Mouse (Mus musculus) CH12.LX (cell line): ENCODE measurements around the gene Grin1.

Source experiments
- CTCF ChIP-seq, 2 experiments: IDR thresholded peaks in 1 of 2; conservative IDR thresholded peaks in 1 of 2; 2 replicates each; pipeline ENCODE4 v1.5.1; 2011 to 2012; ENCODE audit warnings: low read depth in 2 of 2, low read length in 2 of 2, improper control_type of control experiment in 1 of 2, inconsistent platforms in 1 of 2, mild to moderate bottlenecking in 1 of 2, moderate library complexity in 1 of 2
- E2F4 ChIP-seq: IDR thresholded peaks from 2 replicates; pipeline ENCODE4 v1.6.1; 2011; ENCODE audit warnings: low read depth, low read length, improper control_type of control experiment; ENCODE audit not compliant: insufficient replicate concordance
- EP300 ChIP-seq: IDR thresholded peaks from 2 replicates; pipeline ENCODE4 v1.6.1; 2011; ENCODE audit warnings: low read length, improper control_type of control experiment
- MAFK ChIP-seq: IDR thresholded peaks from 2 replicates; pipeline ENCODE4 v1.6.1; 2011; ENCODE audit warnings: low read length, improper control_type of control experiment; ENCODE audit not compliant: insufficient replicate concordance
- MYC ChIP-seq: IDR thresholded peaks from 2 replicates; pipeline ENCODE4 v1.6.1; 2011; ENCODE audit warnings: low read depth, mild to moderate bottlenecking, improper control_type of control experiment, low read length
- NRF1 ChIP-seq: IDR thresholded peaks from 2 replicates; pipeline ENCODE4 v1.6.1; 2014; ENCODE audit warnings: low read depth, mild to moderate bottlenecking, inconsistent platforms, low read length, improper control_type of control experiment, moderate library complexity
- POLR2A ChIP-seq: IDR thresholded peaks from 2 replicates; pipeline ENCODE4 v1.6.1; 2011; ENCODE audit warnings: low read depth, mild to moderate bottlenecking, improper control_type of control experiment, low read length
- POLR2AphosphoS2 ChIP-seq: IDR thresholded peaks from 2 replicates; pipeline ENCODE4 v1.6.1; 2011; ENCODE audit warnings: low read depth, low read length, improper control_type of control experiment
- UBTF ChIP-seq: IDR thresholded peaks from 2 replicates; pipeline ENCODE4 v1.6.1; 2012; ENCODE audit warnings: low read depth, mild to moderate bottlenecking, inconsistent platforms, low read length, improper control_type of control experiment, moderate library complexity
- USF1 ChIP-seq: IDR thresholded peaks from 2 replicates; pipeline ENCODE4 v1.6.1; 2014; ENCODE audit warnings: low read depth, mild to moderate bottlenecking, inconsistent platforms, low read length, improper control_type of control experiment
- USF2 ChIP-seq: conservative IDR thresholded peaks from 2 replicates; pipeline ENCODE4 v1.6.1; 2011; ENCODE audit warnings: low read depth, low read length, improper control_type of control experiment
- ZKSCAN1 ChIP-seq: IDR thresholded peaks from 2 replicates; pipeline ENCODE4 v1.6.1; 2012; ENCODE audit warnings: low read depth, inconsistent platforms, low read length, improper control_type of control experiment, borderline replicate concordance

DNA sequence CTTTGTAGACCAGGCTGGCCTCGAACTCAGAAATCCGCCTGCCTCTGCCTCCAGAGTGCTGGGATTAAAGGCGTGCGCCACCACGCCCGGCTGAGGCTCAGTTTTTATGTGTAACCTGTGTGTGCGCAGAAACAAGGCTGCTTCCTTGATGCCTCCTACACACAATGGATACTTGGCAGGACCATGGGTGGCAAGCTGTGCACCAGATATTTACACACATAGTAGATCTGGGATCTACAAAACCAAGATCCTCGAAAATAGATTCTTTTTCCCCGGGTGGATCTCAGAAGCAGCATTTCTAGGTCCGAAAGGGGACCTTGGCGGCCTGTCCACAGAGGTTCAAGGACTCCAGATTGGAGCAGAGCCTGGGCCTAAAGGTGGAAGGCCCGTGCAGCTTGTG is 57.1 kb downstream of the Grin1 start:
- TF ChIP-seq UBTF (no peak), CTCF (conservative IDR thresholded peaks at IDR 0.05 in 1 of 2, IDR thresholded peaks at IDR 0.05 in 1 of 2; ENCODE audit: low read depth in 2 of 2, low read length in 2 of 2) (no peak), NRF1 (no peak), MAFK (no peak), EP300 (no peak), ZKSCAN1 (no peak), POLR2A (no peak), POLR2AphosphoS2 (no peak), USF1 (no peak), E2F4 (no peak), USF2 (no peak), MYC (no peak)
